Mouse (Mus musculus) CH12.LX (cell line): ENCODE measurements at regions not wholly inside any gene's neighbourhood (a gene's known extent, or its start where the extent isn't known, plus 50 kb on each side); places are given as distances from the start of the nearest gene placed in this dataset.
A peak's percentile ranks its signal among the peaks of the same experiment; 100 is the strongest.

Source experiments
- DNase-seq: peaks from one replicate; pipeline ENCODE4 v3.0.0-alpha.2; 2013; ENCODE audit errors: extremely low read depth
- H3K27ac ChIP-seq: 2 replicates; pipeline ENCODE4 v1.5.1; 2012; ENCODE audit warnings: low read depth, mild to moderate bottlenecking, control low read depth, moderate library complexity; ENCODE audit not compliant: insufficient read depth
- H3K27me3 ChIP-seq: replicated peaks from 2 replicates; pipeline ENCODE3; 2012; ENCODE audit warnings: inconsistent platforms
- H3K36me3 ChIP-seq, 2 experiments: replicated peaks in 1 of 2; 2 replicates each; pipeline versions ENCODE3 to v1.6.1; 2012; ENCODE audit warnings: inconsistent platforms in 1 of 2, low read length in 1 of 2, mild to moderate bottlenecking in 1 of 2, mixed read lengths in 1 of 2, moderate library complexity in 1 of 2; ENCODE audit not compliant: control insufficient read depth in 1 of 2, insufficient read depth in 1 of 2
- H3K4me1 ChIP-seq, 2 experiments: 2 replicates each; pipeline ENCODE4 v1.6.1; 2012; ENCODE audit warnings: inconsistent platforms in 1 of 2, moderate library complexity in 1 of 2; ENCODE audit not compliant: insufficient read depth in 2 of 2, control insufficient read depth in 1 of 2
- H3K4me2 ChIP-seq: 2 replicates; pipeline ENCODE4 v1.6.1; 2012; ENCODE audit warnings: low read depth, mild to moderate bottlenecking, control low read depth; ENCODE audit not compliant: poor library complexity, insufficient read depth, severe bottlenecking
- H3K4me3 ChIP-seq, 3 experiments: fragments of 150-350 bp in 1 of 3; sonication (generic) in 1 of 3; replicated peaks in 1 of 3; 2 replicates each; pipeline versions ENCODE3 to v1.5.1; 2011 to 2012; ENCODE audit warnings: low read depth in 2 of 3, low read length in 2 of 3, mild to moderate bottlenecking in 2 of 3, moderate library complexity in 2 of 3, control low read depth in 1 of 3, improper control_type of control experiment in 1 of 3, inconsistent platforms in 1 of 3, mixed read lengths in 1 of 3; ENCODE audit not compliant: poor library complexity in 1 of 3
- H3K79me2 ChIP-seq: replicated peaks from 2 replicates; pipeline ENCODE4 v1.6.1; 2012; ENCODE audit warnings: mild to moderate bottlenecking, moderate library complexity; ENCODE audit not compliant: control insufficient read depth, poor library complexity, insufficient read depth, severe bottlenecking; ENCODE audit errors: extremely low read depth
- H3K9ac ChIP-seq: 2 replicates; pipeline ENCODE4 v1.6.1; 2012; ENCODE audit warnings: low read depth, mild to moderate bottlenecking, control low read depth, moderate library complexity; ENCODE audit not compliant: insufficient read depth
- H3K9me3 ChIP-seq: replicated peaks from 2 replicates; pipeline ENCODE3; 2012; ENCODE audit warnings: low read length, inconsistent platforms, mixed read lengths
- BHLHE40 ChIP-seq: IDR thresholded peaks from 2 replicates; pipeline ENCODE4 v1.6.1; 2011; ENCODE audit warnings: mild to moderate bottlenecking, low read depth, low read length, improper control_type of control experiment
- CHD1 ChIP-seq: IDR thresholded peaks from 2 replicates; pipeline ENCODE4 v1.6.1; 2012; ENCODE audit warnings: low read depth, low read length, improper control_type of control experiment, inconsistent platforms
- CHD2 ChIP-seq: IDR thresholded peaks from 2 replicates; pipeline ENCODE4 v1.6.1; 2011; ENCODE audit warnings: low read length, improper control_type of control experiment
- E2F4 ChIP-seq: IDR thresholded peaks from 2 replicates; pipeline ENCODE4 v1.6.1; 2011; ENCODE audit warnings: low read depth, low read length, improper control_type of control experiment; ENCODE audit not compliant: insufficient replicate concordance
- ELF1 ChIP-seq: IDR thresholded peaks from 2 replicates; pipeline ENCODE4 v1.6.1; 2014; ENCODE audit warnings: low read depth, mild to moderate bottlenecking, inconsistent platforms, low read length, improper control_type of control experiment
- EP300 ChIP-seq: IDR thresholded peaks from 2 replicates; pipeline ENCODE4 v1.6.1; 2011; ENCODE audit warnings: low read length, improper control_type of control experiment
- ETS1 ChIP-seq: conservative IDR thresholded peaks from 2 replicates; pipeline ENCODE4 v1.6.1; 2012; ENCODE audit warnings: low read depth, mild to moderate bottlenecking, inconsistent platforms, low read length, improper control_type of control experiment, moderate library complexity
- HCFC1 ChIP-seq: IDR thresholded peaks from 2 replicates; pipeline ENCODE4 v1.6.1; 2012; ENCODE audit warnings: low read depth, mild to moderate bottlenecking, inconsistent platforms, low read length, improper control_type of control experiment
- IRF4 ChIP-seq: IDR thresholded peaks from 2 replicates; pipeline ENCODE4 v1.6.1; 2014; ENCODE audit warnings: low read depth, mild to moderate bottlenecking, inconsistent platforms, low read length, improper control_type of control experiment
- KAT2A ChIP-seq: IDR thresholded peaks from 2 replicates; pipeline ENCODE4 v1.6.1; 2012; ENCODE audit warnings: low read length, improper control_type of control experiment, inconsistent platforms; ENCODE audit not compliant: insufficient replicate concordance
- MAX ChIP-seq: IDR thresholded peaks from 2 replicates; pipeline ENCODE4 v1.6.1; 2011; ENCODE audit warnings: low read length, improper control_type of control experiment
- MYC ChIP-seq: IDR thresholded peaks from 2 replicates; pipeline ENCODE4 v1.6.1; 2011; ENCODE audit warnings: low read depth, mild to moderate bottlenecking, improper control_type of control experiment, low read length
- NELFE ChIP-seq: IDR thresholded peaks from 2 replicates; pipeline ENCODE4 v1.6.1; 2011; ENCODE audit warnings: low read depth, low read length, improper control_type of control experiment
- POLR2A ChIP-seq: IDR thresholded peaks from 2 replicates; pipeline ENCODE4 v1.6.1; 2011; ENCODE audit warnings: low read depth, mild to moderate bottlenecking, improper control_type of control experiment, low read length
- RCOR1 ChIP-seq: conservative IDR thresholded peaks from 2 replicates; pipeline ENCODE4 v1.6.1; 2012; ENCODE audit warnings: low read depth, mild to moderate bottlenecking, inconsistent platforms, low read length, improper control_type of control experiment
- SIN3A ChIP-seq: IDR thresholded peaks from 2 replicates; pipeline ENCODE4 v1.6.1; 2012; ENCODE audit warnings: low read length, improper control_type of control experiment, inconsistent platforms
- TCF12 ChIP-seq: IDR thresholded peaks from 2 replicates; pipeline ENCODE4 v1.6.1; 2014; ENCODE audit warnings: low read depth, mild to moderate bottlenecking, inconsistent platforms, low read length, improper control_type of control experiment
- UBTF ChIP-seq: IDR thresholded peaks from 2 replicates; pipeline ENCODE4 v1.6.1; 2012; ENCODE audit warnings: low read depth, mild to moderate bottlenecking, inconsistent platforms, low read length, improper control_type of control experiment, moderate library complexity
- USF2 ChIP-seq: conservative IDR thresholded peaks from 2 replicates; pipeline ENCODE4 v1.6.1; 2011; ENCODE audit warnings: low read depth, low read length, improper control_type of control experiment
- ZC3H11A ChIP-seq: IDR thresholded peaks from 2 replicates; pipeline ENCODE4 v1.6.1; 2012; ENCODE audit warnings: low read depth, mild to moderate bottlenecking, inconsistent platforms, low read length, improper control_type of control experiment
- ZMIZ1 ChIP-seq: IDR thresholded peaks from 2 replicates; pipeline ENCODE4 v1.6.1; 2012; ENCODE audit warnings: low read depth, mild to moderate bottlenecking, inconsistent platforms, low read length, improper control_type of control experiment
- ZNF384 ChIP-seq: IDR thresholded peaks from 2 replicates; pipeline ENCODE4 v1.6.1; 2012; ENCODE audit warnings: low read depth, low read length, improper control_type of control experiment, inconsistent platforms
- dilution Hi-C: fragments of 300-500 bp; cut with MboI; formaldehyde crosslinking; loops from 2 replicates; pipeline ENCODE4 v1.14.3; 2020; ENCODE audit warnings: low sequenced_read_pairs; ENCODE audit not compliant: extremely low pct_unique_long_range_greater_than_20kb, extremely low pct_ligation_motif_present
- in situ Hi-C: fragments of 300-500 bp; cut with MboI; formaldehyde crosslinking; loops from 3 replicates; pipeline ENCODE4 v1.14.3; 2019; ENCODE audit warnings: low sequenced_read_pairs, low pct_ligation_motif_present, low pct_unique_long_range_greater_than_20kb, mixed read lengths

DNA sequence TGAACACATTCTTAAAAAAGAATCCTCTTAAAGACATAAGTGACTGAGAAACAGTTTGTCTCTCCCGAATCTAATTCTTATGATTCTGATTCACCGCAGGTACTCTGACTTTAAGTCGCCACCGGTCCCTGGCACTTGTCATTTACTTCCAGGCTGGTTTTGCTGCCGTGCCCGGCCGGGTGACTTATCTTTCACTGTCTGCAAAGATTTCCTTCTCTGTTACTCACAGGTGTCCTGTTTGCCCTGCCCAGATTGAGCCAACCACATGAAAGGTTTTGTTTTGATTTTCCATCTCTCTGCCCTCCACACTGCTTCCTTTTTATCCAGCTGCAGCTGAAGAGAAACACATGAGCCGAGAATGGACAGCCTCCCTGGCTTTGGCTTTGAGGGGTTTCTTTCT is 50.5 kb upstream of the Ssr3 start:
- in situ Hi-C loops = no loop called here
- Histone ChIP-seq H3K4me2 (peak overlapping the region; percentile 93), H3K9me3 (no peaks in the 10 kb centered on the region), H3K27ac (no peak overlapping the region)
- TF ChIP-seq ELF1 = no peak
- no peak for TF ChIP-seq MYC
- TF ChIP-seq BHLHE40 = 0 out of 2 replicates have a peak, but pooled peaks have one; percentile 14
- TF ChIP-seq MAX = peak; percentile 14; the same call in 1 of the 2 replicates
- no peak for TF ChIP-seq KAT2A
- no peak for TF ChIP-seq USF2
- 0 out of 2 replicates have a peak, but pooled peaks have one; percentile 34 for TF ChIP-seq RCOR1
- TF ChIP-seq ZC3H11A = no peak
- no peak for TF ChIP-seq ZMIZ1
- no peak for TF ChIP-seq CHD2
- 0 out of 2 replicates have a peak, but pooled peaks have one; percentile 11 for TF ChIP-seq IRF4
- TF ChIP-seq EP300 = peak; percentile 52; the same call in 1 of the 2 replicates
- 0 out of 2 replicates have a peak, but pooled peaks have one; percentile 50 for TF ChIP-seq SIN3A
- no peak for TF ChIP-seq E2F4
- TF ChIP-seq ETS1 = no peak; the same call in 1 of the 2 replicates
- TF ChIP-seq ZNF384 = no peak; the same call in 1 of the 2 replicates
- no peak for TF ChIP-seq HCFC1
- no peak for TF ChIP-seq NELFE
- TF ChIP-seq CHD1 = no peak
- TF ChIP-seq TCF12 = peak; percentile 68
- TF ChIP-seq, all 38 proteins: peak for 7
- peak overlapping the region; percentile 19; the same call in 1 of the 2 replicates for H3K9ac ChIP-seq
- H3K36me3 ChIP-seq = no peaks in the 10 kb centered on the region
- no peaks in the 10 kb centered on the region for H3K27me3 ChIP-seq
- DNase-seq = peak; percentile 40
- dilution Hi-C loops = no loop called here
- no peak overlapping the region for H3K4me3 ChIP-seq
- H3K79me2 ChIP-seq = no peaks in the 10 kb centered on the region
- H3K4me1 ChIP-seq = peaks cover 3 to 28% of the 10 kb centered on the region in 2 experiments

DNA sequence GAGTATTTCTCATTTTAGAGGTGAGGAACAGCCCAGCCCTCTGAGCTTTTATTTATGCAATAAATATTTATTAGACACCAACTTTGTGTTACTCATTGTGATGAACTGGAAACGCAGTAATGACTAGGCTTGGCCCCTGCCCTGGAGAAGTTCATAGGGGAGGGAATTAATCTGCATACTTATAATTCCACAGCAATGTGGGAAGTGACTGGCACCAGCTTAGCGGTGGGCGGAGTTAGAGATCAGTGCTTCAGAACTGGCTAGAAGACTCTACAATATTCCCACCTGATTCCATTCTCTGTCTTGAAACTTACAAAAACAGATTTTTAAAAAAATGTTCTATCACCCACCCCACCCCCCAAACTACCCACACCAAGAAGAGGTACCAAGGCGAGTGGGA is 49.8 kb upstream of the Ssr3 start:
- TF ChIP-seq IRF4 (no peak), HCFC1 (no peak), POLR2A (no peak), MYC (no peak), MAX (no peak), UBTF (no peak)
- dilution Hi-C loops (no loop called here), in situ Hi-C loops (no loop called here)
- peak; percentile 23 for DNase-seq
- H3K4me1 ChIP-seq = peaks cover 3 to 32% of the 10 kb centered on the region in 2 experiments
- H3K27me3 ChIP-seq = no peaks in the 10 kb centered on the region
- H3K36me3 ChIP-seq = no peaks in the 10 kb centered on the region
- no peaks in the 10 kb centered on the region for H3K9me3 ChIP-seq
- H3K4me3 ChIP-seq = no peak overlapping the region
- H3K9ac ChIP-seq = peak overlapping the region; percentile 53
- H3K27ac ChIP-seq = no peak overlapping the region
- H3K4me2 ChIP-seq = peak overlapping the region; percentile 67
- no peaks in the 10 kb centered on the region for H3K79me2 ChIP-seq
